Mouse (Mus musculus) hindbrain, embryonic 10.5 days (tissue): Measurements from ENCODE around the gene Utp14a. TPM values are rescaled to one million over a fixed set of nuclear protein-coding genes. Genes with fewer than 3 reads are reported as not detected.
A peak's percentile ranks its signal among the peaks of the same experiment; 100 is the strongest.
"Not testable (repeated sequence)": the region's sequence is repeated elsewhere in the genome, so short reads cannot be mapped to it uniquely, and the experiment has no call there.

Experiments used
- DNase-seq: peaks from one replicate; pipeline ENCODE4 v3.0.0-alpha.2; 2017; ENCODE audit warnings: low spot score
- H3K27ac ChIP-seq: fragments of 300-500 bp; sonication (generic); 2 replicates; pipeline ENCODE4 v1.5.1; 2016; ENCODE audit warnings: mild to moderate bottlenecking, moderate library complexity
- H3K27me3 ChIP-seq: fragments of 300-500 bp; sonication (generic); 2 replicates; pipeline ENCODE4 v1.6.1; 2016; ENCODE audit warnings: mild to moderate bottlenecking; ENCODE audit not compliant: poor library complexity, insufficient read depth, severe bottlenecking
- H3K36me3 ChIP-seq: fragments of 300-500 bp; sonication (generic); 2 replicates; pipeline ENCODE4 v1.6.1; 2016; ENCODE audit warnings: mild to moderate bottlenecking, moderate library complexity
- H3K4me1 ChIP-seq: fragments of 300-500 bp; sonication (generic); replicated peaks from 2 replicates; pipeline ENCODE4 v1.6.1; 2016; ENCODE audit warnings: mild to moderate bottlenecking
- H3K4me3 ChIP-seq: fragments of 300-500 bp; sonication (generic); 2 replicates; pipeline ENCODE4 v1.5.1; 2016; ENCODE audit warnings: mild to moderate bottlenecking, moderate library complexity
- H3K9me3 ChIP-seq: fragments of 300-500 bp; sonication (generic); 2 replicates; pipeline ENCODE4 v1.6.1; 2016; ENCODE audit warnings: mild to moderate bottlenecking, moderate library complexity
- WGBS: fragments of 180-500 bp; shearing (Covaris S2); methylation state at CpG from one replicate; pipeline ENCODE4 v1.1.7; 2016; 5-methylcytosine and 5-hydroxymethylcytosine counted together
- polyA plus RNA-seq: library from polyadenylated mRNA; unstranded; fragments of >200 nt; fragmentation: Nextera tagmentation; extraction: Ambion mirVana; gene quantifications from 2 replicates; pipeline ENCODE4 v1.2.1, GENCODE M21; 2016

The Utp14a gene
- polyA plus RNA-seq = 14.5 and 20.0 TPM in 2 replicates

GRCm38 (mm10) chrX:48256468-48257007 is at the start of gene Utp14a:
Gene Utp14a, plus strand, starts transcription at chrX:48256862.
- peaks cover 17% of the 10 kb centered on the region for H3K36me3 ChIP-seq
- 0 out of 2 replicates have a peak, but pooled peaks cover 4% of the 10 kb centered on the region for H3K4me1 ChIP-seq
- H3K4me3 ChIP-seq = peak within 1 kb of the TSS; percentile 59
- peak; percentile 93 for DNase-seq
- H3K9me3 ChIP-seq = no peaks in the 10 kb centered on the region
- 10% methylated on average over 33 of the region's 33 CpGs for WGBS
- peak within 1 kb of the TSS; percentile 83 for H3K27ac ChIP-seq
- H3K27me3 ChIP-seq = no peaks in the 10 kb centered on the region

GRCm38 (mm10) chrX:48207761-48208487 is 48.7 kb upstream of the Utp14a start:
- peak overlapping the region; percentile 86 for H3K27ac ChIP-seq
- no peaks in the 10 kb centered on the region for H3K36me3 ChIP-seq
- no peaks in the 10 kb centered on the region for H3K9me3 ChIP-seq
- H3K27me3 ChIP-seq = peaks cover 3% of the 10 kb centered on the region; the same call in 1 of the 2 replicates
- peak overlapping the region; percentile 70 for H3K4me3 ChIP-seq
- DNase-seq = peak; percentile 2
- peaks cover 5% of the 10 kb centered on the region for H3K4me1 ChIP-seq
- 8% methylated on average over 31 of the region's 36 CpGs for WGBS

DNA sequence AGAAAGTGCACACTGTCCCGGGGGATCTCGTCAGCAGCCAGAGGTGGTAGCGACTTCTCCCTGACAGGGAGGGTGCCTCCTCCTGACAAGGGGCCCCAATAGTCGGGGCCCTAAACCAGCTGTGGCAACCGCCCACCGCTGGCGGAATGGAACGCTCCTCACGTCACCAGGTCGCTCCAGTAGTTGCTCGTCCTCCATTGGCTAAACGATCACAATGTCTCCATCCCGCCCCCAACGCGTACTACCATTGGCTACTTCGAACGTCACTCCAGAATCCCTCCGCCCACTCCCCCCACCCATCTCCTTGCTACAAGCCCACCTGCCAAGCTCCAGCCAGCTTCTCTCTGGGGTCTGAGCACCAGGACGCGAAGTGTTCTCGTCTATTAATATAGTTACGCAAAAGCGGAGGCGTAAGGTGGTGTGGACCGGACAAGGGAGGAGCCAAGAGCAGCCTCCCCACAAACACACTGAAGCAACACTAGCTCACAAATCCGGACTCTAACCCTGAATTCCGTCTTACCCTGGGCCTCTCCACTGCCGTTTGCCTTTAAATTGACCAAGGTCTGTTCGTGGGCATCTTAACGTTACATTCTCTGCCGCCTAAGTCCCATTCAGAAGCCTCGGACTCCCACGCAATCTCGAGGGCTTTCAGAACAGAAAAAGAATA is 48.0 kb upstream of the Utp14a start, which contains the start of gene Zdhhc9:
Gene Zdhhc9, minus strand, starts transcription at position 360 of the 667 bp plus-strand sequence.
- H3K27me3 ChIP-seq = peaks cover 3% of the 10 kb centered on the region; the same call in 1 of the 2 replicates
- H3K9me3 ChIP-seq = no peaks in the 10 kb centered on the region
- no peaks in the 10 kb centered on the region for H3K36me3 ChIP-seq
- peak within 1 kb of the TSS; percentile 70 for H3K4me3 ChIP-seq
- 21% methylated on average over 34 of the region's 34 CpGs for WGBS
- peak; percentile 87 for DNase-seq
- H3K27ac ChIP-seq = peak within 1 kb of the TSS; percentile 86
- peaks cover 5% of the 10 kb centered on the region for H3K4me1 ChIP-seq

- DNase-seq, H3K9me3 ChIP-seq, H3K36me3 ChIP-seq, H3K4me1 ChIP-seq, H3K27me3 ChIP-seq, H3K4me3 ChIP-seq, H3K27ac ChIP-seq: not testable (repeated sequence)
- WGBS = 84% methylated on average over 4 of the region's 4 CpGs
These were observed 46.9 kb upstream of the Utp14a start for GRCm38 (mm10) chrX:48209746-48210145.

DNA sequence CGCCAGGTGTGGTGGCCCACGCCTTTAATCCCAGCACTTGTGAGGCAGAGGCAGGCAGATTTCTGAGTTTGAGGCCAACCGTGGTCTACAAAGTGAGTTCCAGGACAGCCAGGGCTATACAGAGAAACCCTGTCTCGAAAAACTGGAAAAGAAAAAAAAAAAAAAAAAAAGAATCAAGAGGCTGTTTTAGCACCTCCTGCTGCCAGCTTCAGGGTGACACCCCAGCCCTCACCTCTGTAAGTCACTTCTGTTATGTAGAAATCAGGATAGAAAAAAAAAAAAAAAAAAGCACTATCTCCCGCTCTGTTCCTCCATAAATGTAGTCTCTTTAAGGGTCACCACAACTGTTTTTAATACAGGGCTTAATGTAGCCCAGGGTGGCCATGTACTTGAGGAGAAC is 37.2 kb upstream of the Utp14a start:
- no peaks in the 10 kb centered on the region for H3K36me3 ChIP-seq
- H3K4me3 ChIP-seq = no peak overlapping the region
- 86% methylated on average over 5 of the region's 5 CpGs for WGBS
- no peaks in the 10 kb centered on the region for H3K9me3 ChIP-seq
- H3K27me3 ChIP-seq = no peaks in the 10 kb centered on the region
- no peaks in the 10 kb centered on the region for H3K4me1 ChIP-seq
- no peak for DNase-seq
- no peak overlapping the region for H3K27ac ChIP-seq

DNA sequence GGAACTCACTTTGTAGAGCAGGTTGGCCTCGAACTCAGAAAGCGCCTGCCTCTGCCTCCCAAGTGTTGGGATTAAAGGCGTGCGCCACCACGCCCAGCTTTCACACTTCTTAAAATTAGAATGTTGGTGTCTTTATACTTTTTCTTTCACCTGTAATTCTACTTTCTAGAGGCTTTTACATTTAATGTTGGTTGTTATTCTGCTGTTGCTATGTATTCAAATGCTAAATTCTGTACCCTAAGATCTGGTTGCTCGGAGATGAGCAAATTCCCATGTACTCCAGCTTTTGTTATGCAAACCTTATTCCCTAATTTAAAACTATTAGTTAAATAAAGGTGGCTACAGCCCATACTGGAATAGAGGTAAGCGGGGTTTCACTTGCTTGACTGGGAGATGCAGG is 34.0 kb upstream of the Utp14a start:
- no peak overlapping the region for H3K27ac ChIP-seq
- no peak for DNase-seq
- H3K36me3 ChIP-seq = no peaks in the 10 kb centered on the region
- H3K4me3 ChIP-seq = no peak overlapping the region
- WGBS = 83% methylated on average over 7 of the region's 7 CpGs
- H3K27me3 ChIP-seq = no peaks in the 10 kb centered on the region
- H3K9me3 ChIP-seq = no peaks in the 10 kb centered on the region
- no peaks in the 10 kb centered on the region for H3K4me1 ChIP-seq

DNA sequence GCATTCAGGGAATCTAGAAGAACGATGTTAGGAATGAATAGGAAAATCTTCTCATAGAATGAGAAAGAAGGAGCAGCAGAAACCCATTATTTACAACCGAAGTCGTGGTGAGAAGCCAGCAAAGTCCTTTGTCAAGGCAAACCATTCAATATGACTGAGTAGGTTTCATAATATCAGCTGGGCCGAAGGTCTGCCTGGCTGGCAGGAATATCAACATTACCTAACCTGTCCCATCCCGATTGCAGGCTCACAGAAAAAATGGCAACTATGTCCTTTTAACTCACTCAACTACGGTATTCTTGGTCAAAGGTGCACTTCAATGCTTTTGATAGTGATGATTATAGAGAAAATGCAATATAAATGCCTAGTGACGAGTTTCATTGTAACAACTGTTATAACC is 30.4 kb upstream of the Utp14a start:
- DNase-seq = no peak
- Histone ChIP-seq H3K27me3 (no peaks in the 10 kb centered on the region), H3K9me3 (no peaks in the 10 kb centered on the region), H3K27ac (no peak overlapping the region), H3K4me1 (no peaks in the 10 kb centered on the region), H3K36me3 (no peaks in the 10 kb centered on the region), H3K4me3 (no peak overlapping the region)
- 86% methylated on average over 7 of the region's 7 CpGs for WGBS

- 75% methylated on average over 7 of the region's 7 CpGs for WGBS
- Histone ChIP-seq H3K4me1 (no peaks in the 10 kb centered on the region), H3K27ac (no peak overlapping the region), H3K27me3 (no peaks in the 10 kb centered on the region), H3K36me3 (no peaks in the 10 kb centered on the region), H3K9me3 (no peaks in the 10 kb centered on the region), H3K4me3 (no peak overlapping the region)
- DNase-seq = no peak
These were observed 22.2 kb upstream of the Utp14a start for GRCm38 (mm10) chrX:48234417-48234816.

GRCm38 (mm10) chrX:48255830-48256428 is 733 bp upstream of the Utp14a start:
- 21% methylated on average over 18 of the region's 18 CpGs for WGBS
- H3K4me3 ChIP-seq = peak overlapping the region; percentile 59
- peak; percentile 11 for DNase-seq

GRCm38 (mm10) chrX:48257011-48257410 is 349 bp downstream of the Utp14a start:
- Histone ChIP-seq H3K4me1 (0 out of 2 replicates have a peak, but pooled peaks cover 4% of the 10 kb centered on the region), H3K9me3 (no peaks in the 10 kb centered on the region), H3K36me3 (peaks cover 22% of the 10 kb centered on the region), H3K27ac (no peak overlapping the region; the same call in 1 of the 2 replicates), H3K4me3 (peak overlapping the region; percentile 59), H3K27me3 (no peaks in the 10 kb centered on the region)
- DNase-seq = no peak
- WGBS = 17% methylated on average over 16 of the region's 16 CpGs

More at GRCm38 (mm10) chrX:48255830-48256428, 733 bp upstream of the Utp14a start:
- Histone ChIP-seq H3K36me3 (peaks cover 11% of the 10 kb centered on the region), H3K9me3 (no peaks in the 10 kb centered on the region), H3K27ac (peak overlapping the region; percentile 83), H3K4me1 (0 out of 2 replicates have a peak, but pooled peaks cover 4% of the 10 kb centered on the region), H3K27me3 (no peaks in the 10 kb centered on the region)

DNA sequence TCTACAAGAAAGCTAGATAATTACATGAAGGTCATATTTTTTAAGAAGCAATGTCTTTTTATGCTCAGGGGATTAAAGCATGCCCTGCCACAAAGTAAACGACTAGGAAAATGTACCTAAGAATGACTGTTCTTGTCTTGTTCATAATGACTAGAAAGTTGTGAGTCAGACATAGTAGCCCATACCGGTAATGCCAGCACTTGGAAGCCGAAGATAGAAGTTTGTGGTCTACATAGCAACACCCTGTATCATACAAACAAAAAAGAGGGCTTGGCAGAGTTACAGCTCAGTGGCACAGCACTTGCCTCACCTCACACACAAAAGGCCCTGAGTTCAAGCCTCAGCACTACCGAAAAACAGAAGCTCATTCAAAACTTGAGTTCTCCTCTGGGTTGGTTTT is 15.0 kb downstream of the Utp14a start:
- H3K36me3 ChIP-seq = peaks cover 64% of the 10 kb centered on the region
- no peak for DNase-seq
- no peak overlapping the region for H3K4me3 ChIP-seq
- H3K9me3 ChIP-seq = no peaks in the 10 kb centered on the region
- no peak overlapping the region for H3K27ac ChIP-seq
- H3K4me1 ChIP-seq = no peaks in the 10 kb centered on the region
- H3K27me3 ChIP-seq = no peaks in the 10 kb centered on the region
- 89% methylated on average over 4 of the region's 4 CpGs for WGBS

DNA sequence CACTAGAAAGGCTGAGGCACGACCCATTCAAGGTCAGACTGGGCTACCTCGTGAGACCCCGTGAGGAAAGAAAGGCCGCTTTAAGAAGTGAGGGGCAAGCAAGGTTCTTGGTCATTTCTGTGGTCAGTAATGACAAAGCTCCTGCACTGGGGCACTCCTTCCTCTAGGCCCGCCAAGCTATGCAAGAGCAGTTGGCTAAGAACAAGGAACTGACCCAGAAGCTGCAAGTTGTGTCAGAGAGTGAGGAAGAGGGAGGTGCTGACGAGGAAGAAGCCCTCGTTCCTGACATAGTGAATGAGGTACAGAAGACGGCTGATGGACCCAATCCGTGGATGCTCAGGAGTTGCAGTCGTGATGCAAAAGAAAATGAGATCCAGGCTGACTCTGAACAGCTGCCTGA is 18.0 kb downstream of the Utp14a start:
- 86% methylated on average over 10 of the region's 10 CpGs for WGBS
- no peaks in the 10 kb centered on the region for H3K4me1 ChIP-seq
- no peak overlapping the region for H3K27ac ChIP-seq

More for the DNA sequence above, 18.0 kb downstream of the Utp14a start:
- no peak overlapping the region for H3K4me3 ChIP-seq
- DNase-seq = no peak
- peaks cover 48% of the 10 kb centered on the region for H3K36me3 ChIP-seq
- no peaks in the 10 kb centered on the region for H3K9me3 ChIP-seq
- no peaks in the 10 kb centered on the region for H3K27me3 ChIP-seq
